Mouse (Mus musculus): ENCODE measurements around the gene Atp1a1. TPM values are rescaled to one million over a fixed set of nuclear protein-coding genes. Genes with fewer than 3 reads are reported as not detected.
A peak's percentile ranks its signal among the peaks of the same experiment; 100 is the strongest.

The Atp1a1 gene
- total and polyA plus RNA-seq, 3 experiments = 380 to 1,035 (median 611) TPM

DNA sequence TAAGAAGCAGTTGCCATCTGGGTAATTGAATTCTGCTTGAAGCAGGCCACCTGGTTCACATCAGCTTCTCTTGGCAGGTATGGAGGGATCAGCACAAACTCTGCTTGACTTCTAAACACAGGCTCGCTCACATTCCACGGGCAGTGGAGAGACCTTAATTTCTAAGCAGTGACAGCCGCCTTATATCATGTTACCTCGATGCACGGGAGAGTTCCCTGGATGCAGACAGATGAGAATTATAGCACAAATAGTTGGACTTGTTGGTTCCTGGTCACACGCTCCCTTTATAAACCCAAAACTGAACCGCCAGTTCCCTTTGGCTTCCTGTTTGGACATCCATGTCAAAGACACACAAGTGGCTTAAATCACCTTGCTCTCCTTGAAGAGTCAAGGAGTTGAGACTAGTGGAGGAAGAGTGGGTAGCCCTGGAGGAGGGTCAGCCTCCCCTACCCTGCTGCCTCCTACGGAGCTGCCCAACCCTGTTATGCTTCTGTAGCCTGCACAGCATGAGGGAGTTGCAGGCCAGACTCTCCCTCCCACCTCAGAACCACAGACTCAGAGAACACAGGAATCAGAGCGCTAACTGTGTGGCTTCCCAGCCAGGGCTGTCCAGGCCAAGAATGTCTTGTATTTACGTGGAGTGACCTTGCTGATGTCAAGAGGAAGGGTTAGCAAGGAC is 7.5 kb upstream of the Atp1a1 start:
- DNase-seq = no peak

DNA sequence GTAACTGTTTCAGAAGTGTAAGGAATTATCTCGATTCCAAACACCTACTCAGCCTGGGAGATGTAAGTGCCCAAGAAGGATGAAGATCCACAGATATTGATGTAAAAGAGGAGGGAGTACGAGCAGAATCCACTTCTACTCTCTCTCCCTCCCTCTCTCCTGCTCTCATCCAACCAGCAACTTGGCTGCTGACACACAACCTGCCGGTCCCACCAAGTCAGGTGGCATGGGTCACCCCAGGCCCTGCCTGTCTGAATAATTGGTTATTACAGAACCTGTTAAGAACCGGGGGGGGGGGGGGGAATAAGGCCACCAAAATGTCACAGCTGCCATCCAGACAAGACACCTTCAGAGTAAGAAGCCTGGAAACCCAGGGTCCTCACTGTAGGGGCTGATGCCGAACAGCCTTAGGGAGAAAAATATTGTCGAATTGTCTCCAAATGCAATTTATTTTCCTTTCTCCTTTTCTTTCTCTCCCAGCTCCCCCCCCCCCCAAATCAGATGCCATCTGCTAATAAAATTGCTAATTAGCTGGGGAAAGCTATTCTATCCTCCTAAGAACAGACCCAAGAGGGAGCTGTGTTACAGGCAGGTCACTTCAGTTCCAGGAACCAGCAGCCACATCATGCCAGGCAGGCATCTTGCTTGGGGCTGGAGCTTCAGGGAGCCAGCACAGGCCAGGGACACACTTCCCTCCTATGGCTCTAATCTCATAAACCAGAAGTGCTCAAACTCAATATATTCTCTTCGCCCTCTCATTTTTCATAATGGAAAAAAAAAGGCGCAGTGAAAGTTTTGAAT is 6.7 kb upstream of the Atp1a1 start:
- DNase-seq = no peak

DNA sequence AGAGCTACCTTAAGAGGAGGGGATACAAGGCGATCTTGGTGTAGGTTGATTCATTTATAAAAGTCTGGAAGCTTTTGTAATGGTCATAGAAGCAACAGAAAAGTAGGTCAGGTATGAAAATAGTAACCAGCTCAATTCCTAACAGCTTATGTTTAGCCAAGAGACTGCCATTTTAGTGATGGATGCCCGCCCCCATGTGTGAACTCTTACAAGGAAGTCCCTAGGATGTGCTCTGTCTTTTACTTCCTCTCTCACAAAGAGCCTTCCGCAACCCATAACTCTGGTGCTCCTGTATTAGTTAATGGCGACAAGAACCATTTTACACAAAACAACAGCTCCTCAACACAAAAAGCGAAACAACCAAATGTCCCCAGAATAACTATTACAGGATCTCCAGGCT is 4.8 kb upstream of the Atp1a1 start:
- DNase-seq = peak; percentile 33

DNA sequence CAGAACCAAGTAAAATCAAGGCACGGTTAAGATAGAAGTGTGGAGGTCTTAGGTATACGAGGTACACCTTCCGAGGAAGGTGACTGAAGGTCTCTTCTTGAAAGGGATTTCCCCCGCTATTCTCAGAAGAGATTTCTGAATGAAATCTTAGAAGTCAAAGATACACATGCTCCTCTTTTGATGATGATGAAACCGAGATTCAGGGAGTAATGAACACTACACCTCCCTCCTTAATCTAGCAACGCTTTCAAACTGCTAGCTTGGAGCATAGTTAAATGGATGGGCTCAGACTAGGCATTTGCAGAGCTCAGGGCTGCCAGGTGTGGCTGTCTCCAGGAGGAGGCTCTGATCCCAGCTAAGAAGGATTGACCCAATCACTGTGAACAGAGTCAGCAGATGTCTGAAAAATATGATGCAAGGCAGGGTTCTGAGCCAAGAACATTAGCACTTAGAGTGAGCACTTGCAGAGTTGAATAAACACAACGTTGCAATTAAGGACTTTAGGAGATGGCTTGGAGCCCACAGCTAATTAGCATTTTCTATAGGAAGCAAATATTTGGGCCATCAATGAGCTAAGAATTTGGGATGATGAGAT is 2.5 kb upstream of the Atp1a1 start:
- DNase-seq = no peak

DNA sequence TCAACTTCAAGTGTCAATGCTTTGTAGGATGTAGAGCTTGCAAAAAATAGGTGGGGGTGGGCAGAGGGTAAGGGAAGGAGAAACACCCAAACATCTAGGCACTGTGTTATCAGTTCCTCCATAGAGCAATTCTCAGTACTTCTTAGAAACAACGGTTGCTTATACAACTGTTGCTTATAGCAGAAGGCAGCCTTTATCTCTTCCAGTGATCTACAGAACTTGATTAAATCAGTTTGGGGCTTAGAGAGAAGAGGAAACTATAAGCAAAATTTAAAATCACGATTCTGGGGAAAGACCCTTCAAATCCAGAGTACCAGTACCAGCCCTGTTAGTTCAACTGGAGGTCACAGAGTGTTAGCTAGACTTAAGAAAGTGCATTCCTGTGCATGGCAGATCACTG is 1.2 kb upstream of the Atp1a1 start:
- no peak for DNase-seq

DNA sequence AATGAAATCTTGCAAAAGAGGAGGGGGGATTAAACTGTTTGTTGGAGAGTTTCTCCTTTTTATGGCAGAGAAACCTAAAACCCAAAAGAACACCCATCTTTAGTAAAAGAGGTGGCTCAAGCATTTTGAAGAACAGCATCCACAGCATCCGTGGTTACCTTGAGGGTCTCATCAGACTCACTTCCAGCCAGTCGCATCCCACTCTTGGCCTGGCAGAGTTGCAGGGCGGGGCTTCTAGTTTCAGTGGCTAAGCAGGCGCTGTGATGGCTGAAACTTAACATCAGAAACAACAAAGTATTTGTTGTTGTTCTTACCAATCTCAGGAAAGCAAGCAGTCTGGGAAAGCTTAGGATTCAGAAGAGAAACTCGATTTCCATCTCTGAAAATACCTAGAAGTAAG is 807 bp upstream of the Atp1a1 start:
- no peak for DNase-seq

DNA sequence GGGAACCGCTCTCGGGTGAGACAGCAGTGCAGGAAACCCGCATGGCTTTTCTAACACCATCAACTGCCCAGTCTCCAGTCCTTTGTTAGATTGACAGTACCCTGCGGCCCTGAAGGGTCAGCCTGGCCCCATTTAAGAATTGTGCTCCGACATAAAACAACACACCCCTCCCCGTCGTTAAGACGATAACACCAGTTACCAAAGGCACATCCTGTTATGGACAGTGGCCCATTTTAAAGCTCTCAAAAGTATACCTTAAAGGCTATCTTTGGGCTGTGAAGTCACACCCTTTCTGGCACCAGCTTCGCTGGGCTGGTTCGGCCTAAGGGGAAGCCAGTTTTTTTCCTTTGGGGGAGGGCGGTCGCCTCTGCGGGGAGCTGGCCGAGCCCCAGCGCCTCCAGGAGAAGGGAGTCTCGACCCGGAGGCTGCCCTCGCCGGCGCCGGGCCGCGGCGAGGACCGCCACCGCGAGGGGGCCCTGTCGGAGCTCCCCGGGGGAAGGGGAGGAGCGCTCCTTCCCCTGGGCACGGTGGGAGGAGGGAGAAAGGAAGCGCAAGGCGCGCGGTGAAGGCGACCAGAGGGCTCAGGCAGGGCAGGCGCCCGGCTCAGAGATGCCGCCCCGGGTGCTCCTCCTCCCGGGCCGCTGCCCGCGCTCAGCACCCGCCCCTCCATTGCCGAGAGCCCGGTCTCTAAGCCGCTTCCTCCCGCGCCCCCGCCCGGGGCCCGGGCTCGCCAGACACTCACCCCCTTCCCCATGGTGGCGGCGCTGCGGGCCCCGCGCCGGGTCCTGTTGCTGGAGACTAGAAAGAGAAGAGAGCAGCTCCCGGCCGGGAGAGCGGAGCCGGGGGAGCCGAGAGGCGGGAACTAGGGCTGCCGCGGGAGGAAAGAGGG is 579 bp downstream of the Atp1a1 start:
- DNase-seq = peak; percentile 91

DNA sequence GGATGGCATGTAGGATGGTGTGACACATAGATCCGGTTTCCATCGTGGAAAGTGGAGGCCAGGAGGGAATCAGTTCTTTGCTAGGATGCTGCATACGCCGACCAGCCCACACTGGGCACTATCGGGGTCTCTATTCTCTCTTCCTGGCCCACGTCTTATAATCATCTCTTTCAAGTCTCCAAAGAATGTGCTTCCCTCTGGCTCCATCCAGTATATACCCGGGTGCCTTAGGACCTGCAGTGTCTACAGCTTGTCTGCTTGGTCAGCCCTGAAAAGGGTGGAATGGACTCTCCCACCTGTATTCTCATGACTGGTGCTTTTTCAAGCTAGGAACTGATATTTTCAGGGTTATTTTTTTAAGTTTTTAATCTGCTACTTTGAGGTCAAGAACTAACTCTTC is 1.3 kb downstream of the Atp1a1 start:
- DNase-seq = peak; percentile 39

DNA sequence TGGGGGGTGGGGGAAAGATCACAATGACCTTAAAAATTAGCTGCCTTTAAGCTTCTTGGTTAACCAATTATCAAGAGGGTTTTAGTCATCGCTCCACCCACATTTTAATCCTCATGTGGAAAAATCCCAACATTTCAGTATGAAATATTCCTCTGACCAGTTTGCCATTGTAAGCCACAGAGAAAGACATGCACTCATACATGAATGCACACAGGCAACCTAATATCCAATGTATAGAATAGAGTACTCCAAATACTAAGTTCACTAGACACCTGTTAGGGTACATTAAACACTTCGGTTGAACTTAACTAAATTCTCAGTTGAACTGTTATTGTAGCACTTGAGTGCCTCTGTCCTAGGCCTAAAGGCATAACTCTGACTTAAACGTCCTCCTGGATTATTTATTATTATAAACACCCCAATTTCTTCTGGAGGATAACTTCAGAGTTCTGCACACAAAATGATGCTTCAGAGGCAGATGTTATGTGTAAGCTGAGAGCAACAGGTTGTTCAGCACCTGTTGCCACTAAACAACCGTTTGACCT is 1.9 kb downstream of the Atp1a1 start:
- no peak for DNase-seq

DNA sequence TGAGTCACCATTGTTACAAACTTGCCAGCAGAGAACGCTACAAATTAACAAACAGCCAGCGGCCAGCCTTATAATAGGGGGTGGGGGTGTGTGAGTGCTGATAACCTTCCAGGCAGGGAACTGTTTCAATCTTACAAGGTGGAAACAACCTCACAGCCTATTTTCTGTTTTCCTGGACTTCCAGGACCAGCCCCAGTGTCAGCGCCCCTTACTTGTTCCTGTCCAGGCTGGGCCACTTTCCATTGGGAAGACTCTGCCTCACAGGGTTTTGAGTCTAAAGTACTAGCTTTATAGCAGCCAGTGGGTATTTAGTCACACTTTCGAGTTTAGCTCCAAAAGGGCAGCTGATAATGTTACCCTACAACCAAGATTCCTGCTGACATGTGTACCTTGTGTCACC is 2.8 kb downstream of the Atp1a1 start:
- peak; percentile 68 for DNase-seq

DNA sequence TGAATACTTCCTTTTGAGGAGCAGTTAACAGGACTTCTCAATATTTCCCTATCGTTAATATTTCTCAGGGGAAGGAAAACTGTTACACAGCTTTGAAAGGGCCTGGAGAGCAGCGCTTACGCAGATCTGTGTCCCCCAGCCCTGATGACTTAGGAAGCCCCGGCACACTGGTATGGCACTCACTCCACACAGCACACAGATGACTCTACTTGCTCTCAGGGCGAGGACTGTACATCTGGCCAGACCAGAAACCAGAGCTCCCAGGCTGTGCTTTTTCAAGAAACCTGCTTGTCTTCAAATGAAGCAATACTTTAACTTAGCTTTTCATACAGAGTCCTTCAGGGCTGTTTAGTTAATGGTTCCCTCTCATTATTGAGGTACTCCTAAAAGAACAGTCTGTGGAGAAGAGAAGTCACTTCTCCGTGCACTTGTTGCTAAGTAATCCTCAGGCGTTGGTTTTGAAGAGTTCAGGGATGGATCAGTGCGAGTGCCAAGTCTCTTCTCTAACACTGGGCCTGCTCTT is 3.4 kb downstream of the Atp1a1 start:
- DNase-seq = peak; percentile 45

DNA sequence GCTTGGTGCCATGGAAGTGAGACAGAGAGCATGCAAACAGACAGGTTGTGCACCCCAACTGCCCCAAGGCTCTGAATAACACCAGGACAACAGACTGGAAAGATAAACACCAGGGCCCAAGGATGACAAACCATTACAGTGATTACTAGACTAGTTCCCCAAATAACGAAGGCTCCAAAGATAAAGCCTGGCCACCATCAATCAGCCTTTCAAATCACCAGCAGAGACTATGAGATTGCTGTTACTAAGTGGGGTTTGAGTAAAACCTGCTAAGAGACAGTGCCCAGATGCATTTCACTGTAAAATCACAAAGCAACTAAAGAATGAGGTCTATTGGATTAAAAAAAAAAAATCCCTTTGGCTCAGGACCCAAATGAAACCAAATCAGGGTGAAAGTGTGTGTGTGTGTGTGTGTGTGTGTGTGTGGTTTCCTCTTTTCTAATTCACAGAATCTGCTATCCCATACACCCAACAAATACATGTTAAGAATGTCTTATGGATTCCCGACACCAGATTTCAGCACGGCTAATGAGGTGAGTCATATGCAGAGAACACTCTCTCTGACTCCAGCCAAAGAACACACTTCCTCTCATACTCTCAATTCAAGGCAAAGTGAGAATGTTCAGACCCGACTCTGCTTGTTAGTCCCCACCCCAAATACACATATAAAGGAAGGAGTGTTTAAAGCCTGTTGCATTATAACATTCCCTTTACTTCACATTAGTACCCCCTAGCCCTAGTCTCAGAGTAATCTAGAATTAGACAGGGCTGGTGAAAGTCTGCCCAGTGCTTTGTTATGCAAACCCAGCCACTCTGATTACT is 4.4 kb downstream of the Atp1a1 start:
- DNase-seq = peak; percentile 38

DNA sequence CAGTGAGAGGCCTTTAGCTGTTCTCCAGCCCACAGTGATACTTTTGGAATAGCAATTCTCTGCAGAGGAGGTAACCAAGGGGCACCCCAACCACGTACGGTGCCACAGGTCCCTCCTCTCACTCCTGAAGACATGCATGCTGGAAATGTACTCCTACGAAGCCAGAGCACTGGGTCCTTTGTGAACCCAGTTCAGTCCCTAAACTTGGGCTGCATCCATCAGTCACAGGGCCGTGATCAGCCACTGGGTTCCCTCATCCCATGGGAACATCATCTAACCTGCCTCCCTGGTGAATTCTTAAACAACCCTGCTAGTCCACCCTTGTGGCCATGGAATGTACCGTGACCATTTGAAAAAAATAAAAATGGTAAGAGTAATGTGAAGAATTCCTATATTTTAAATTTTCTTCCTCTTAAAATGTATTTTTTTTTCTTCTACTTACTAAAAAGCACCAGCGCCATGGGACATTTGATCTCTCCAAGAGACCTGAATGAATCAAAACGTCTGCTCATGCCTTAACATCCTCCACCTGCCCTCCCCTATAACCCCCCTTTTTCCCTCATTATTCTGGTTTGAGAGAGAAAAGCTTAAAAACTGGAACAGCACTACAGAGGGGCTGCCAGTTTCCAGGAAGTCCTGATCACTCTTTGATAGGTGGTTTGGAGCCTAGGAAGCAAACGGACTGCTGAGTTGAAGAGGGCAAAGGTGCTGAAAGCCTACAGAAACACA is 5.1 kb downstream of the Atp1a1 start:
- DNase-seq = no peak

DNA sequence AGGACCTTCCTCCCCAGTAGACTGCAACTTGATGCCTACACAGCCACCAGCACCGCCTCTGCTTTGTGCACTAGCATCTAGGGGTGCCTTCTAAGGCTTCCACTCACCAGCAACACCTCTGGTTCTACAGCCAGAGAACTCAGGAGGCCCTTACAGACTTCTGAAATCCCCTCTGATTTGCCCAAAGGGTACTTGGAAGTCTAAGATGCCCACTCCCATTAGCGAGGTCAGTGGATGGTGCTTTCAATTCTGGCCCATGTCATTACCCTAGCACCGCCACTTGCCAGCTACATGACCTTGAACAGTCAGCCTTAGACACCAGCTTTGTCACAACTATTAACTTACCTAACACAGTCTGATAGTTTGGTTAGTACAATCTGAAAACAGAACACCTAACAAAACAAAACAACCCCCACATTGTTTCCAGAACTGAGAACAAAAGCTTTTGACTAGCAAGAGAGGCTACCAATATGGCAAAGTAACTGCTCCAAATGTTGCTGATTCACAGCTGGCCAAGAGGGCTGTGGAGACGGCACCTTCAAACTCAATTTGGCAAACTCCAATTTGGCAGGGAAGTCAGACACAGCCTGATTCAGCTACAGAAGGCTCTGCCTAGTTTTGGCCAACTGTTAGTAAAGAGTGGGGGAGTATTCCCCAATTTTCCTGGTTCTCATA is 6.1 kb downstream of the Atp1a1 start:
- DNase-seq = peak; percentile 49

DNA sequence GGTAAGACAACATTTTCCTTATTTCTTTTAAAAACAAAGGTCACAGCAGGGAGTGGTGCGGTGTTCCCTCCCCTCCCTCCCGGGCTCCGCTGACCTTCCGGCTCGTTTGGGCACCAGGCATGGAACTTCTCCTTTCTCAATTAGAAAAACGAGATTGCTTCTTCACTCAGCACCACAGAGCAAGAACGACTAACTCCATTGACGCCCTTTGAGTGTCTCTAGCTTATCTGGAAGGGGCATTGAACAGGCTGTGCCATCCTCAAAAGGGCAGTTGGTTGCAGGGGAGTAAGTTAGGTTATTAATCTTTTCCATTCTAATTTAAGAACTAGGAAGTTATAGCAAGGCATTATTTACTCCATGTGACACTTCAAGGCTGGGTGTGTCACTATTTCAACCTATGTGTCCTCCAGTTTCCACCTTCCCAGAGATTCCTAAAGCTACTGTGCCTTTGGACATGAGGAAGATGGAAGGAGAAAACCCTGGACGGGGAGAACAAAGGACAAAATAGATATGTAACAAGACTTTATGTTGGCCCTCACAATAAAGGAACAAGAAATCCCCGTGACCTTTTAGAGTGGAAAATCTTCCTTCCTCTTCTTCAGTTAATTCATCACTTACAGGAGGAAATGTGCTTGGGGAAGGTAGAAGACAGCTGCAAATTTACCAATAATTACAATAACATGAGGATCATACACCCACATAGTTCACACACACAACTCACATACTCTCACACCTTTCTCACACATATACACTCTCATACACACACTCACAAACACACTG is 7.0 kb downstream of the Atp1a1 start:
- DNase-seq = peak; percentile 62

DNA sequence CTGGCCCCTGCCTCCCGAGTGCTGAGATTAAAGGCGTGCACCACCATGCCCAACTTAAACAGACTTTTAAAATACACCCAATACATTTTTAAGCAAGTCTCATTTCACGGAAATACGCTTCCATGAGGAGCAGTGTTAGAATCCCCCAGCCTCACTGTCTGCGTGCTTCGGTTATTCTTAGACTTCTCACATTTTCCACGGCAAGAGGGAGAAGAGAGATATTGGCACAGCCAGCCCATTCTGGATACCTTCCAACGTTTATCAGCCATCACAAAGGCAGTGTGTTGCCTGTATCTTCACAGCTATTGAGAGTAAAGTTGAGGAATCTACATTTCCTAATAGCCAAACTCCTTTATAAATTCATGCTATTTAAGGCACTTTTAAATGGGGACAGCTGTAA is 7.8 kb downstream of the Atp1a1 start:
- DNase-seq = peak; percentile 52

DNA sequence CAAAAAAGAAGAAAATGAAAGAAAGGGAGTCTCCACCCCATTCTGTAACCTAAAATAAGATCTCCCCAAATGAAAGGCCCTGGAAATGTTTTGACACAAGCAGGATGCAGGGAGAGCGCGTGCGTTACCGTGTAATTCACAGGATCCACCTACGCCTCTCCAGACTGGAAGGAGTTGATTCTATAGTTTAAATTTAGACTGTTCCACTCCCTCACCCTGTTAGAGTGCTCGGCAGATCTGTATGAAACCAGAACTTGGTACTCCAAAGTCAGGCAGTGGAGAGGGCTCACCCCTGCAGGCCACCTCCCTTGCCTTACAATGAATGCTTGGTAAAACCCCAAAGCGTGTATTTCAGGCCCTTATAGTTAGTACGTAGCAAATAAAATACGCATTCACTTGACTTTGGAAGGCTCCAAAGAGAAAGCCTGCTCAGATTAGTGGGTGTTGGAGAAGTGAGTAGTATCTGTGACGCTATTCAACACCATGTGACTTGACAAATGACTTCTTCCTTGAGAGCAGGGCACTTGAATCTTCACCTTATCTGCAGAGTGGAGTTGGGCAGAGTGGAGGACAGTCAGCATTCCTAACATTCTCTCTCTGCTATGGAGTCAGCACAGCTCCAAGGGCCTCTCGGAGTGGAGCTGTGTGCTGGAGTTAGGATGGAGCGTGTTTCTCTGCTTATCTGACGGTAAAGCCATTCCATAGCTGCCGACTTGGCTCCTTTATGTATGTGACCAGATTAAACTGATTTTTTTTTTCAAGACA is 8.4 kb downstream of the Atp1a1 start:
- DNase-seq = peak; percentile 50

DNA sequence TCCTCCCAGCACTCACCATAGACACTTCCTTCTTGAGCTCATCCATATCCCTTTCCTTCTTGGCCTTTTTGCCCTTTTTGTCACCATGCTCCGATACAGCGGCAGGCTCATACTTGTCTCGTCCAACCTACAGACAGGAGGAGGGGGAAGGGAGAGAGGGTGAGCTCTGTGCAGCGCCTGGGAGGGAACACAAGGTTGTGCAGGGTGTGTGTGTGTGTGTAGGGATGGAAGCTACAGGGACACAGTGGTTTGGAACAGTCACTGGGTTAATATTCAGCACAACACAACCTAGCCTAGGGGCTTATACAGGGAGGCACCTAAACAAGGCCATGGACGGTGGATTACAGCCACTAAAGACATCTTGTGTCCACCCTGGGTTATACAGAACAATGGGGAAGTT is 9.5 kb downstream of the Atp1a1 start:
- no peak for DNase-seq
